In genomic region chr16:95427512-95427911, GRCm38 (mm10) we compare ENCODE assay signal across 11 mouse cellular contexts.
"Had no signal": no experiment of that assay in that cellular context is flagged by ENCODE, and none has a peak within 500 bp of the region (broad histone marks: within the 10 kb centered on the region; RNA-seq: fewer than 3 reads in every experiment).

No protein-coding gene starts in this region.

- H3K4me2 ChIP-seq: kidney, embryonic 15.5 days; liver, embryonic 15.5 days; lung, embryonic 15.5 days; midbrain, embryonic 12.5 days had no signal

- DNase-seq: kidney, adult 2 months; kidney, postnatal 14 days; right cerebral cortex, adult 18-20 months; thymus, adult 2 months; thymus, postnatal 36 days had no signal

- H3K9me3 ChIP-seq: kidney, embryonic 15.5 days; liver, embryonic 15.5 days; lung, embryonic 15.5 days; midbrain, embryonic 12.5 days had no signal

- H3K4me1 ChIP-seq: liver, embryonic 15.5 days; lung, embryonic 15.5 days; midbrain, embryonic 12.5 days had no signal

- H3K9ac ChIP-seq: kidney, embryonic 15.5 days; liver, embryonic 15.5 days; lung, embryonic 15.5 days; midbrain, embryonic 12.5 days had no signal

- H3K4me3 ChIP-seq: kidney, embryonic 15.5 days; liver, embryonic 15.5 days; lung, embryonic 15.5 days; midbrain, embryonic 12.5 days had no signal

- ATAC-seq: intestine, embryonic 16.5 days; midbrain, embryonic 16.5 days had no signal

- H3K27me3 ChIP-seq: liver, embryonic 15.5 days; lung, embryonic 15.5 days had no signal

- H3K27ac ChIP-seq: kidney, embryonic 15.5 days; liver, embryonic 15.5 days; lung, embryonic 15.5 days; midbrain, embryonic 12.5 days had no signal

- H3K36me3 ChIP-seq: kidney, embryonic 15.5 days; liver, embryonic 15.5 days; lung, embryonic 15.5 days; midbrain, embryonic 12.5 days had no signal
